Mouse (Mus musculus): ENCODE results near the gene Omp.
A peak's percentile ranks its signal among the peaks of the same experiment; 100 is the strongest.

Omp gene

GRCm38 (mm10) chr7:98171141-98172073, 26.1 kb upstream of the Omp start:
- DNase-seq (ENCODE audit: low spot score in 2 of 2): peak in 1 of 2 experiments; percentile 36

GRCm38 (mm10) chr7:98164999-98165528, 19.8 kb upstream of the Omp start:
- DNase-seq (ENCODE audit: low spot score in 2 of 2): no peak

- DNase-seq (ENCODE audit: low spot score in 2 of 2): no peak
Measured at GRCm38 (mm10) chr7:98164382-98164998, 19.2 kb upstream of the Omp start.

- no peak for DNase-seq (ENCODE audit: low spot score in 2 of 2)
Measured at GRCm38 (mm10) chr7:98163700-98164099, 18.4 kb upstream of the Omp start.

GRCm38 (mm10) chr7:98162239-98162638, 16.9 kb upstream of the Omp start:
- DNase-seq (ENCODE audit: low spot score in 2 of 2): no peak

- DNase-seq (ENCODE audit: low spot score in 2 of 2): no peak
Measured at GRCm38 (mm10) chr7:98160041-98160740, 14.9 kb upstream of the Omp start.

GRCm38 (mm10) chr7:98158481-98158880, 13.2 kb upstream of the Omp start:
- no peak for DNase-seq (ENCODE audit: low spot score in 2 of 2)

GRCm38 (mm10) chr7:98157636-98158332, 12.5 kb upstream of the Omp start:
- DNase-seq (ENCODE audit: low spot score in 2 of 2): no peak

- no peak for DNase-seq (ENCODE audit: low spot score in 2 of 2)
Measured at GRCm38 (mm10) chr7:98156280-98156665, 11.0 kb upstream of the Omp start.

GRCm38 (mm10) chr7:98155546-98156279, 10.4 kb upstream of the Omp start:
- DNase-seq (ENCODE audit: low spot score in 2 of 2): peak; percentile 65 to 70

- DNase-seq (ENCODE audit: low spot score in 2 of 2): no peak
Measured at GRCm38 (mm10) chr7:98153892-98154291, 8.6 kb upstream of the Omp start.

- no peak for DNase-seq (ENCODE audit: low spot score in 2 of 2)
Measured at GRCm38 (mm10) chr7:98153345-98153744, 8.0 kb upstream of the Omp start.

- no peak for DNase-seq (ENCODE audit: low spot score in 2 of 2)
Measured at GRCm38 (mm10) chr7:98152400-98152799, 7.1 kb upstream of the Omp start.

- no peak for DNase-seq (ENCODE audit: low spot score in 2 of 2)
Measured at GRCm38 (mm10) chr7:98150525-98150924, 5.2 kb upstream of the Omp start.

GRCm38 (mm10) chr7:98149802-98150201, 4.5 kb upstream of the Omp start:
- no peak for DNase-seq (ENCODE audit: low spot score in 2 of 2)

- no peak for DNase-seq (ENCODE audit: low spot score in 2 of 2)
Measured at GRCm38 (mm10) chr7:98148721-98149407, 3.6 kb upstream of the Omp start.

GRCm38 (mm10) chr7:98147766-98148165, 2.5 kb upstream of the Omp start:
- no peak for DNase-seq (ENCODE audit: low spot score in 2 of 2)

GRCm38 (mm10) chr7:98146447-98146845, 1.1 kb upstream of the Omp start:
- no peak for DNase-seq (ENCODE audit: low spot score in 2 of 2)

GRCm38 (mm10) chr7:98145842-98146446, 642 bp upstream of the Omp start:
- DNase-seq (ENCODE audit: low spot score in 2 of 2): peak in 1 of 2 experiments; percentile 23

GRCm38 (mm10) chr7:98142648-98143047, 2.7 kb downstream of the Omp start:
- no peak for DNase-seq (ENCODE audit: low spot score in 2 of 2)

Measured in frontal cortex, postnatal 36 days (tissue).